Mouse (Mus musculus) intestine, embryonic 15.5 days (tissue): ENCODE results near the gene Ptdss2. TPM values are rescaled to one million over a fixed set of nuclear protein-coding genes. Genes with fewer than 3 reads are reported as not detected.

Source experiments
- ATAC-seq: fragments of 200-750 bp; cut with Nextera tagmentation; 2 replicates; pipeline ENCODE4 v1.8.0; 2017; ENCODE audit warnings: moderate TSS enrichment, moderate library complexity
- H3K27ac ChIP-seq: fragments of 300-500 bp; sonication (generic); 2 replicates; pipeline ENCODE4 v1.5.1; 2015; ENCODE audit warnings: mild to moderate bottlenecking, inconsistent platforms
- H3K27me3 ChIP-seq: fragments of 300-500 bp; sonication (generic); replicated peaks from 2 replicates; pipeline ENCODE4 v1.6.1; 2015; ENCODE audit warnings: inconsistent platforms
- H3K36me3 ChIP-seq: fragments of 300-500 bp; sonication (generic); 2 replicates; pipeline ENCODE4 v1.6.1; 2015; ENCODE audit warnings: inconsistent platforms
- H3K4me1 ChIP-seq: fragments of 300-500 bp; sonication (generic); replicated peaks from 2 replicates; pipeline ENCODE4 v1.6.1; 2015; ENCODE audit warnings: inconsistent platforms
- H3K4me2 ChIP-seq: fragments of 300-500 bp; sonication (generic); replicated peaks from 2 replicates; pipeline ENCODE4 v1.6.1; 2015; ENCODE audit warnings: mild to moderate bottlenecking, inconsistent platforms
- H3K4me3 ChIP-seq: fragments of 300-500 bp; sonication (generic); replicated peaks from 2 replicates; pipeline ENCODE4 v1.5.1; 2015; ENCODE audit warnings: inconsistent platforms
- H3K9ac ChIP-seq: fragments of 300-500 bp; sonication (generic); 2 replicates; pipeline ENCODE4 v1.6.1; 2015; ENCODE audit warnings: inconsistent platforms
- H3K9me3 ChIP-seq: fragments of 300-500 bp; sonication (generic); 2 replicates; pipeline ENCODE4 v1.6.1; 2016; ENCODE audit warnings: inconsistent platforms
- WGBS: fragments of 180-500 bp; shearing (Covaris S2); methylation state at CpG from one replicate; pipeline ENCODE4 v1.1.7; 2015; 5-methylcytosine and 5-hydroxymethylcytosine counted together
- polyA plus RNA-seq: library from polyadenylated mRNA; unstranded; fragments of >200 nt; fragmentation: Nextera tagmentation; extraction: Ambion mirVana; gene quantifications from 2 replicates; pipeline ENCODE4 v1.2.1, GENCODE M21; 2015

The Ptdss2 gene
- polyA plus RNA-seq, 1 experiment from 2014 or later: 59.7 TPM

DNA sequence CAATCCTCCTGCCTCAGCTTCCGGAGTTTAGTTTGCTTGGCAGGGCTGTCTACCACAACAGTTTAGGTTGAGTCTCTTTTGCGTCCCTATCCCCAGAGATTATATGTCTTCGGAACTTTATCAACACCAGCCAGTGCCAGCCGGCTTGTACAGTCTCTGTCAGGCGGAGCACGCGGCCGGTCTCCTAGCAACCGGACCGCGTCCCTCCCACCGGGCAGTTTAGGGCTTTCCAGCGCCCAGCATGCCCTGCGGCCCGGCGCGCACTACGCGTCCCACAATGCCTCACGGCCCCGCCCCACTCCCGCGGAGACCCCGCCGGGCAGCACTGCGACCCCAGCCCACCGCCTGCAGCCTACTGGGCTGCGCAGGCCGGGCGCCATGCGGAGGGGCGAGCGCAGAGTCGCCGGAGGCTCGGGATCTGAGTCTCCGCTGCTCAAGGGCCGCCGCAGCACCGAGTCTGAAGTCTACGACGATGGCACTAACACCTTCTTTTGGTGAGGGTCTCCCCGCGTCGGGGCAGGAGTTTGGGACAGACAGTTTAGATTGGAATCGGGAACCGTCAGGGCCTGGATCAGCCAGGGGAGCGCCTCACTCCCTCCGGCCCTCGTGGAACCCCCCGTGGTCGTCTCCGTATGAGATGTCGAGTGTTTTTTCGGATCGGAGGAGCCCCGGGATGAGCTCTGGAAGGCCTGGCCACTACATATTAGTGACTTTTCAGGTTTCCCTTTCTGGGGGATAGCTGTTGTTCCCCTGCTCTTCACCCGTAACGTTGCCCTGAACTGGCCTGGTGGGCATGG lies 9.0 kb downstream of the Ptdss2 start:
- peak; percentile 100 for ATAC-seq
- Histone ChIP-seq H3K4me2 (peak overlapping the region; percentile 84), H3K27ac (peak overlapping the region; percentile 62; the same call in 1 of the 2 replicates), H3K4me1 (peaks cover 15% of the 10 kb centered on the region), H3K4me3 (peak overlapping the region; percentile 99), H3K9me3 (no peaks in the 10 kb centered on the region), H3K36me3 (peaks cover 8% of the 10 kb centered on the region), H3K9ac (peak overlapping the region; percentile 96), H3K27me3 (no peaks in the 10 kb centered on the region)
- under 1% methylated on average over 59 of the region's 59 CpGs for WGBS

DNA sequence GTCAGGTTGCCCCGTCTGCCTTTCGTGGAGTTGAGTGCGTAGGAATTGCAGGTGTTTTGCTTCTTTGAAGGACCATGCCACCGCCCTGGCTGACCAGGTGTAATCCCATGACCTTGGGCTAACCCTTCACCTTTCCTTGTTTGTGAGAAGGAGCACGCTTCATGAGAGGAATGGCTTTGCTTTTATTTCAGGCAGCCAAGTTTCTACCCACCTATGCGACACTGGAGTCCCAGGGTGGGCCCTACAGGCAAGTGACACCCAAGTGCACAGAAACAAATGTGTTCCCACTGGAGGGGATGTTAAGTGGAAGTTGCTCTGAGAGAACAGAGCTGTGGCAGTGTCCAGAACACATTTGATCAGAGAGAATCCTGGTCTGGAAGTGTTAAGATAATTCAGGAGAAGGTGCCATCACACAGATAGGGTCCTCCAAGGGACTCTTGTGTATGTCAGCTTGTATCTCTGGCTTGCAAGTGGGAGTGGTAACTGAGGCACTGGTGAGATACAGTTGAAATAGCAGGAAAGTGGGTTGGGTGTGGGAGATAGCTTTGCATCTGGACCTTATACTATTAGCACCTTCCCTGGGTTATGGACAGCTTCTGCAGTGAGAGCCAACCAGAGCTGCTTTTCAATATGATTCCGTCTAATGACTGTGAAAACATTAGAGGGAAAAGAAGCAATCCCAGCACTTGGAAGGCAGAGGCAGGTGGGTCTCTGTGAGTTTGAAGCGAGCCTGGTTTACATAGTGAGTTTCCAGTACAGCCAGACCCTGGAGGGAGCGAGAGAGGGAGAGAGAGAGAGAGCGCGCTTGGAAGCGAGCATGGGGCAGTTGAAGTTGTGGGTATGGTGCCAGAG lies 9.9 kb downstream of the Ptdss2 start:
- H3K4me2 ChIP-seq: peak overlapping the region; percentile 84
- H3K9ac ChIP-seq: peak overlapping the region; percentile 96
- no peaks in the 10 kb centered on the region for H3K27me3 ChIP-seq
- ATAC-seq: peak; percentile 37; the same call in 1 of the 2 replicates
- 53% methylated on average over 12 of the region's 12 CpGs for WGBS
- H3K36me3 ChIP-seq: peaks cover 8% of the 10 kb centered on the region
- H3K4me3 ChIP-seq: peak overlapping the region; percentile 99
- no peaks in the 10 kb centered on the region for H3K9me3 ChIP-seq
- H3K27ac ChIP-seq: no peak overlapping the region
- H3K4me1 ChIP-seq: peaks cover 15% of the 10 kb centered on the region

DNA sequence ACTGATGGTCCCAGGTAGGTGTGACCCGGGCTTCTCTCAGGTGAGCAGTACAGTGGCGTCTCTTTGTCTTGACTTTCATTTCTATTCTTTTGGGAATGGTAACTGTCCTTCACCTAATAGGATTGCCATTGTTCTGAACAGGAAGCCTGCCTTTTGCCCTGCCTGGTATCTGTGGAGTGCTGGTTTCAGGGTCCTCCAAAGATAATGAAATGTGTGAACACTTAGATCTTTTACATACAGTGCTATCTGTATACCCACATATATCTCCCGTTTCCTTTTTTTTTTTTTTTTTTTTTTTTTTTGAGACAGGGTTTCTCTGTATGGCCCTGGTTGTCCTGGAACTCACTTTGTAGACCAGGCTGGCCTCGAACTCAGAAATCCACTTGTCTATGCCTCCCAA lies 19.1 kb downstream of the Ptdss2 start:
- no peaks in the 10 kb centered on the region for H3K9me3 ChIP-seq
- no peak overlapping the region for H3K27ac ChIP-seq
- H3K36me3 ChIP-seq: peaks cover 5% of the 10 kb centered on the region
- H3K4me3 ChIP-seq: no peak overlapping the region
- no peak overlapping the region for H3K4me2 ChIP-seq
- H3K9ac ChIP-seq: no peak overlapping the region
- 80% methylated on average over 4 of the region's 4 CpGs for WGBS
- no peaks in the 10 kb centered on the region for H3K4me1 ChIP-seq
- H3K27me3 ChIP-seq: no peaks in the 10 kb centered on the region
- no peak for ATAC-seq

DNA sequence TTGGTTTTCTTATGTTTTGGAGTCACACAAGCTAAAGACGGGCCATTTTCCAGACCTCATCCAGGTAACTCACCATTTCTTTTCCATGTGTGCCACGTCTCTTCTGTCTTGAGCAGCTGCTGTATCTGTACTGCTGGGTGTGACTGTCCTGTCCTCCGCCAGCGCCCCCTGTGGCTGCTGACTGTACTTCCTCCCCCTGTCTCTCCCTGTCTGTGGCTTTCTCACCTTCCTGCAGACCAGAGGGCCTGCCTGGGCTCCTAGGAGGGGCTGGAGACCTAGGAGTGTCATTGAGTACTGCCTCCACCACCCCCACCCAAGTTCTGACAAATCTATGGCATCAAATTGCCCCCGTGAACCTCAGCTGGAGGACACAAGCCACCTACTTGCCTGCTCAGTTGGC lies 20.9 kb downstream of the Ptdss2 start:
- ATAC-seq: peak; percentile 49; the same call in 1 of the 2 replicates
- no peaks in the 10 kb centered on the region for H3K27me3 ChIP-seq
- peaks cover under 1% of the 10 kb centered on the region for H3K36me3 ChIP-seq
- H3K9ac ChIP-seq: no peak overlapping the region
- H3K9me3 ChIP-seq: no peaks in the 10 kb centered on the region
- no peak overlapping the region for H3K4me3 ChIP-seq
- no peak overlapping the region for H3K4me2 ChIP-seq
- H3K27ac ChIP-seq: no peak overlapping the region
- 50% methylated on average over 5 of the region's 5 CpGs for WGBS
- no peaks in the 10 kb centered on the region for H3K4me1 ChIP-seq

DNA sequence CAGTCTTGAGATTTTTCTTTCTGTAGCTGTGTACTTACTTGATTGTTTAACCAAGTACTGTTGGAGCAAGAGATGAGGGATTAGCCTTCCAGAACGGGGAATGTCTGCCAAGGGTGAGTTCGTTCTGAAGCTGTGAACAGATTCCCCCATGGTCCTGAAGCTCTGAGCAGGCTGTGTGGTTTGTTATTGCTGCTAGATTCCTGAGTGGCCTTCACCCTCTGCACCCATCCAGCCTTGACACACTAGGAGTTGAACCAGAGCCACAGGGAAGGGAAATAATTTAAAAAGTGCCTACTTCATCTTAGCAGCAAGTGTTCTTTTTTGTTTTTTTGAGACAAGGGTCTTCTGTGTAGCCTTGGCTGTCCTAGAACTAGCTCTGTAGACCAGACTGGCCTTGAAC lies 21.7 kb downstream of the Ptdss2 start:
- no peak overlapping the region for H3K9ac ChIP-seq
- no peak overlapping the region for H3K27ac ChIP-seq
- no peaks in the 10 kb centered on the region for H3K4me1 ChIP-seq
- no peak overlapping the region for H3K4me2 ChIP-seq
- ATAC-seq: no peak
- H3K36me3 ChIP-seq: no peaks in the 10 kb centered on the region; the same call in none of the 2 replicates
- WGBS: 67% methylated on average over 2 of the region's 2 CpGs
- no peaks in the 10 kb centered on the region for H3K9me3 ChIP-seq
- H3K27me3 ChIP-seq: no peaks in the 10 kb centered on the region
- H3K4me3 ChIP-seq: no peak overlapping the region

DNA sequence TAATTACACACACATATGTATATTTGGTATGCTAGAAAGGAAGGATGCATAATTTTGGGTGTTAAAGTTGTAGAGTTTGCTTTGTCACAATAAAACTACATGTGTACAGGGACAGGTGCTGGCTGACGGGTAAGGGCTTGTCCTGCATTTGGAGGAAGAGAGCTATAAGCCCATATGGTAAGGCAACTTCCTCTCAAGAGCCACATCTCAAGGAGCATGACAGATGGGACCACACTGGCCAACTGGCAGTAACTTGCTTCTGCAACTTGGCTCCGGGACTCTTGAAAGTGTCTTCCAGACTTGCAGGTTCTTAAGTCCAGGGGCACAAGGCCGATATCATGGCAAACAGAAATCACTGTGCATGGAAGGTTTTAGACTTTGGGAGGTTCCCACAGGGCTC lies 22.5 kb downstream of the Ptdss2 start:
- Histone ChIP-seq H3K4me3 (no peak overlapping the region), H3K4me2 (no peak overlapping the region), H3K9me3 (no peaks in the 10 kb centered on the region), H3K36me3 (no peaks in the 10 kb centered on the region; the same call in none of the 2 replicates), H3K4me1 (no peaks in the 10 kb centered on the region), H3K9ac (no peak overlapping the region), H3K27me3 (no peaks in the 10 kb centered on the region), H3K27ac (no peak overlapping the region)
- 92% methylated on average over 3 of the region's 3 CpGs for WGBS
- ATAC-seq: no peak

DNA sequence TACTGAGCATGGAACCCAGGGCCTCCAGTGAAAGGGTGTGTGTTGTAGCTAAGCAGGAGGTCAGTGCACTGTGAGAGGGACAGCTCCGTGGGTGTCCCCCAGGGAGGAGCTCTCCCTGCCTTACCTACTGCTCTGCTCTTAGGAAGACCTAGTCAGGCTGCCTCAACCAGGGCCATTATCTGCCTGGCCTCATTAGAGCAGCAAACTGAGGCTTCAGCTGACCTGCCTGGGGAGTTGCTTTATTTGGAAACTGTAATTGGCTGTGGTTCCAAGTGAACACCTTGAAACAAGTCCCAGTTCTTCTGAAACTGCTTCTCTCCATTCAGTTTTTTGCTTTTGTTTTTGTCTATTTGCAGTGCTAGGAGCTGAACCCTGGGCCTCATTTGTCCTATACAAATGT lies 23.2 kb downstream of the Ptdss2 start:
- 63% methylated on average over 1 of the region's 1 CpGs for WGBS
- no peak overlapping the region for H3K4me2 ChIP-seq
- H3K36me3 ChIP-seq: no peaks in the 10 kb centered on the region; the same call in none of the 2 replicates

DNA sequence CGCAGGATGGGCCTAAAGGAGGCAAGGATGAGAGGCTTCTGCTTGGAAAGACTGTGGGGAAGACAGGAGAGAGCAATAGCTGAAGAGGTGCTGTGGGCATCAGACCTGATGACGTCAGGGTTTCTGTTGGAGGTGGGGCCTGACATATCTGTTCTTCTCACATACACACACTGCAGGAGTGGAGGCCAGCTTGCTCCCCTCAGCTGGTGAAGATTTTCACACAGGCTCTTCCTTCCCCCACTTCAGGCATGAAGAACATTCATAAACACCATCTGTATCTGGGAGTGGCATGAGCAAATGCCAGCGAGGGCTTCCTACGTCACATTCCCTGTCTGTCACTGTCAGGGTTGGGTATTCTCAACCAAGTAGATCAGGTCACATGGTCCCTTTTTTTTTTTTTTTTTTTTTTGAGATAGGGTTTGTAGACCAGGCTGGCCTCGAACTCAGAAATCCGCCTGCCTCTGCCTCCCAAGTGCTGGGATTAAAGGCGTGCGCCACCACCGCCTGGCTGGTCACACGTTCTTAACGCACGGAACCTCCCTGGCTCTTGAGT lies 23.9 kb downstream of the Ptdss2 start:
- Histone ChIP-seq H3K9ac (no peak overlapping the region), H3K27ac (no peak overlapping the region), H3K9me3 (no peaks in the 10 kb centered on the region), H3K27me3 (no peaks in the 10 kb centered on the region), H3K36me3 (no peaks in the 10 kb centered on the region; the same call in none of the 2 replicates), H3K4me1 (no peaks in the 10 kb centered on the region), H3K4me2 (no peak overlapping the region), H3K4me3 (no peak overlapping the region)
- 91% methylated on average over 12 of the region's 12 CpGs for WGBS
- no peak for ATAC-seq

More for the DNA sequence above, 23.2 kb downstream of the Ptdss2 start:
- no peak overlapping the region for H3K9ac ChIP-seq
- H3K4me1 ChIP-seq: no peaks in the 10 kb centered on the region
- no peaks in the 10 kb centered on the region for H3K27me3 ChIP-seq
- H3K4me3 ChIP-seq: no peak overlapping the region
- no peaks in the 10 kb centered on the region for H3K9me3 ChIP-seq
- ATAC-seq: no peak
- H3K27ac ChIP-seq: no peak overlapping the region

DNA sequence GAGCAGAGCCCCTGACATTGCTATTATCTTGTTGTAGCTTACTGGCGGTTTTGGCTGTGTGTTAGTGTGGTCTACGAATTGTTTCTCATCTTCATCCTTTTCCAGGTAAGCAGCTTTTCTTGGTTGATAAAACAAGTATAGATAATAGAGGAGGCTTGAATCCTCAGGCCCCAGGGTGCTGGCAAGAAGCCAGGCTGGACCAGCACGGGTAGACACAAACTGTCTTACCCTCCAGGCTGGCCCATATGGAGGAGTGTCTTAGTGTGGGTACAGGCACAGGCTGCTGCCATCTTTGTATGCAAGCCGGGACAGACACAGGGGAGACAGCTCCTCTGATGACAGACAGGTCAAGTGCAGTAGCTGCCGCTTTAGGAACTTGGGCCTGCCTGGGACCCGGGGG lies 24.9 kb downstream of the Ptdss2 start:
- Histone ChIP-seq H3K36me3 (no peaks in the 10 kb centered on the region; the same call in none of the 2 replicates), H3K27me3 (no peaks in the 10 kb centered on the region), H3K27ac (no peak overlapping the region), H3K4me3 (no peak overlapping the region), H3K4me1 (no peaks in the 10 kb centered on the region), H3K9me3 (no peaks in the 10 kb centered on the region), H3K9ac (no peak overlapping the region), H3K4me2 (no peak overlapping the region)
- ATAC-seq: no peak
- WGBS: 82% methylated on average over 6 of the region's 6 CpGs

DNA sequence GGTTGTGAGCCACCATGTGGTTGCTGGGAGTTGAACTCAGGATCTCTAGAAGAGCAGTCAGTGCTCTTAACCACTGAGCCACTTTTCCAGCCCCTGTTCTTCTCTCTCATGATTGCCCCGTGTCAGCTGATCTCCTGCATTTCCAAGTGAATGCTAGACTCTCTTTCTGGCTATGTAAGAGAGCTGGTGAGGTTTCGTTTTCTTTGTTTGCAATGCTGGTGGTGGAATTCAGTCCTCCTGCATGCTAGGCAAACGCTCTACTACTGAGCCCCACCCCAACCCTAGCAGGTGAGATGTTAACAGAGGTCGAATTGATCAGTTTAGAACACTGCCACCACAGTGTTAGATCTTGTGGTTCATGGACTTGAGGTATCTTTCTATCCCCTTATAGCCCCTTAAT lies 26.5 kb downstream of the Ptdss2 start:
- no peak overlapping the region for H3K9ac ChIP-seq
- no peak overlapping the region for H3K4me2 ChIP-seq
- H3K27ac ChIP-seq: no peak overlapping the region
- H3K9me3 ChIP-seq: no peaks in the 10 kb centered on the region
- H3K36me3 ChIP-seq: no peaks in the 10 kb centered on the region; the same call in 1 of the 2 replicates
- 60% methylated on average over 4 of the region's 4 CpGs for WGBS
- H3K4me1 ChIP-seq: no peaks in the 10 kb centered on the region
- H3K27me3 ChIP-seq: no peaks in the 10 kb centered on the region
- ATAC-seq: no peak
- H3K4me3 ChIP-seq: no peak overlapping the region

DNA sequence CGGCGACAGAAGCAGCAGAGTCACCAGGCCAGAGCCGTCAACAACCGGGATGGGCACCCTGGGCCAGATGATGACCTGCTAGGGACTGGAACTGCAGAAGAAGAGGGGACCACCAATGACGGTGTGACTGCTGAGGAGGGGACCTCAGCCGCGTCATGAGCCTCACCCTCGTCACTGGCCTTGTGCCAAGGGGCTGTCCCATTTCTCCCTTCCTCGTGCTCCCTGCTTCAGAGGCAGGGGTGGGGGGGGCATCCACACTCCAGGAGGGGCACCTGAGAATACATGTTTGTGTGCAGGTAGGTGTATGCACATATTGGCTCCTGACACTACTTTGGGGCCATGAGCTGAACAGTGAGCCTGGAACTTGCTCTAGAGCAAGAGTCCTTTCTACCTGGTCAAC lies 33.2 kb downstream of the Ptdss2 start:
- no peaks in the 10 kb centered on the region for H3K9me3 ChIP-seq
- peaks cover 27% of the 10 kb centered on the region for H3K36me3 ChIP-seq
- no peak overlapping the region for H3K4me3 ChIP-seq
- no peak overlapping the region for H3K27ac ChIP-seq
- no peak overlapping the region for H3K9ac ChIP-seq
- no peak for ATAC-seq
- WGBS: 72% methylated on average over 9 of the region's 9 CpGs
- H3K4me1 ChIP-seq: no peaks in the 10 kb centered on the region
- no peaks in the 10 kb centered on the region for H3K27me3 ChIP-seq
- no peak overlapping the region for H3K4me2 ChIP-seq

DNA sequence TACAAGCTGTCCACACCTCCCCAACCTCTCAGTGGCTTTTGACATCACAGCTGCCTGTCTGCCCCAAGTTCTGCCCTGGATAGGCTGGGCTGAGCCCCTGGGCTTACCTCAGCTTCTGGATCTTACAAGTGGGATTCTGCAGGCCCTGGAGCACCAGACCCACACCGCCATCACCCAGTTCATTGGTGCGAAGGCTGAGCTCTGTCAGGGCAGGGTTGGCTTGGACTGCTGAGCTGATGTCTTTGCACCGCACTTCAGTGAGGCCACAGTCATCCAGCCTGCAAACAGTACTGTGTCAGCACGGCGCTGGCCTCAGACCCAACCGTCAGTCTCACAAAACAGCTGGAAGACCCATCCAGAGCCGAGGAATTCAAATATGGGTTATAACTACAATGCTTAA lies 42.2 kb downstream of the Ptdss2 start:
- H3K27ac ChIP-seq: 0 out of 2 replicates have a peak overlapping the region, but pooled peaks have one; percentile 5
- H3K27me3 ChIP-seq: no peaks in the 10 kb centered on the region
- no peak overlapping the region for H3K4me2 ChIP-seq
- H3K36me3 ChIP-seq: peaks cover 38% of the 10 kb centered on the region
- no peak overlapping the region for H3K9ac ChIP-seq
- no peak overlapping the region for H3K4me3 ChIP-seq
- peaks cover 17% of the 10 kb centered on the region for H3K4me1 ChIP-seq
- no peak for ATAC-seq
- no peaks in the 10 kb centered on the region for H3K9me3 ChIP-seq
- 90% methylated on average over 7 of the region's 7 CpGs for WGBS
